In genomic region chr13:11247541-11247940, GRCm38 (mm10) we compare ENCODE assay signal across 10 mouse cellular contexts.
DNase-seq lines count a peak whose midpoint lies in the region; ATAC-seq lines count a peak whose summit lies in the region.
"Had no signal": no experiment of that assay in that cellular context is flagged by ENCODE, and none has a peak within 500 bp of the region (broad histone marks: within the 10 kb centered on the region; RNA-seq: fewer than 3 reads in every experiment).

No protein-coding gene starts in this region.

- no peaks in the 10 kb centered on the region for H3K4me1 ChIP-seq in forebrain, embryonic 14.5 days (ENCODE audit: control insufficient read depth, insufficient read depth, low read length)
- H3K4me1 ChIP-seq in forebrain, embryonic 15.5 days = no peaks in the 10 kb centered on the region
- H3K4me1 ChIP-seq in midbrain, embryonic 11.5 days (ENCODE audit: control insufficient read depth, insufficient read depth, low read length) = no peaks in the 10 kb centered on the region
- H3K4me1 ChIP-seq in midbrain, embryonic 13.5 days (replicated peaks) = no peaks in the 10 kb centered on the region
- no peaks in the 10 kb centered on the region for H3K4me1 ChIP-seq in forebrain, embryonic 13.5 days
- H3K4me1 ChIP-seq: forebrain, embryonic 10.5 days; midbrain, embryonic 10.5 days had no signal

- no peak overlapping the region for H3K9ac ChIP-seq in forebrain, embryonic 14.5 days (ENCODE audit: low read length)
- no peak overlapping the region for H3K9ac ChIP-seq in forebrain, embryonic 15.5 days (replicated peaks)
- no peak overlapping the region for H3K9ac ChIP-seq in midbrain, embryonic 11.5 days (ENCODE audit: low read length)
- no peak overlapping the region for H3K9ac ChIP-seq in midbrain, embryonic 13.5 days (replicated peaks)
- H3K9ac ChIP-seq in forebrain, embryonic 13.5 days = no peak overlapping the region

- no peak for ATAC-seq in forebrain, embryonic 14.5 days
- ATAC-seq in forebrain, embryonic 15.5 days (replicated peaks) = no peak
- no peak for ATAC-seq in midbrain, embryonic 11.5 days (ENCODE audit: low FRiP score)
- ATAC-seq in midbrain, embryonic 13.5 days = no peak
- no peak for ATAC-seq in forebrain, embryonic 13.5 days

- H3K36me3 ChIP-seq in forebrain, embryonic 14.5 days (ENCODE audit: control insufficient read depth, insufficient read depth, low read length) = no peaks in the 10 kb centered on the region
- H3K36me3 ChIP-seq in forebrain, embryonic 15.5 days = no peaks in the 10 kb centered on the region
- H3K36me3 ChIP-seq in midbrain, embryonic 11.5 days (ENCODE audit: control insufficient read depth, insufficient read depth, low read length) = no peaks in the 10 kb centered on the region
- H3K36me3 ChIP-seq in midbrain, embryonic 13.5 days = no peaks in the 10 kb centered on the region
- H3K36me3 ChIP-seq in forebrain, embryonic 13.5 days (ENCODE audit: poor library complexity, severe bottlenecking) = no peaks in the 10 kb centered on the region
- H3K36me3 ChIP-seq: forebrain, embryonic 10.5 days; midbrain, embryonic 10.5 days had no signal

- H3K4me3 ChIP-seq in forebrain, embryonic 14.5 days (ENCODE audit: low read depth, low read length) = no peak overlapping the region
- H3K4me3 ChIP-seq in forebrain, embryonic 15.5 days = no peak overlapping the region
- no peak overlapping the region for H3K4me3 ChIP-seq in midbrain, embryonic 11.5 days (ENCODE audit: low read depth, low read length)
- H3K4me3 ChIP-seq in midbrain, embryonic 13.5 days (replicated peaks) = no peak overlapping the region
- no peak overlapping the region for H3K4me3 ChIP-seq in forebrain, embryonic 13.5 days
- H3K4me3 ChIP-seq: forebrain, embryonic 10.5 days; midbrain, embryonic 10.5 days had no signal

- H3K27me3 ChIP-seq in forebrain, embryonic 14.5 days (replicated peaks; ENCODE audit: control insufficient read depth, insufficient read depth, low read length) = no peaks in the 10 kb centered on the region
- no peaks in the 10 kb centered on the region for H3K27me3 ChIP-seq in forebrain, embryonic 15.5 days
- H3K27me3 ChIP-seq in midbrain, embryonic 11.5 days (ENCODE audit: control insufficient read depth, insufficient read depth, low read length) = no peaks in the 10 kb centered on the region
- H3K27me3 ChIP-seq in midbrain, embryonic 13.5 days = no peaks in the 10 kb centered on the region
- no peaks in the 10 kb centered on the region for H3K27me3 ChIP-seq in forebrain, embryonic 13.5 days

- DNase-seq in forebrain, embryonic 14.5 days (ENCODE audit: low spot score) = peak; percentile 13
- DNase-seq in midbrain, embryonic 11.5 days (ENCODE audit: low spot score, missing footprints) = peak; percentile 87
- peak; percentile 14 for DNase-seq in embryo, embryonic 9.5 days (ENCODE audit: extremely low spot score)
- DNase-seq in retina, postnatal 1 day = peak; percentile 47
- DNase-seq in thymus, adult 18-20 months = no peak

- H3K4me2 ChIP-seq in forebrain, embryonic 14.5 days (ENCODE audit: low read length) = no peak overlapping the region
- no peak overlapping the region for H3K4me2 ChIP-seq in forebrain, embryonic 15.5 days (replicated peaks)
- H3K4me2 ChIP-seq in midbrain, embryonic 11.5 days = no peak overlapping the region
- H3K4me2 ChIP-seq in midbrain, embryonic 13.5 days (replicated peaks) = no peak overlapping the region
- H3K4me2 ChIP-seq in forebrain, embryonic 13.5 days = no peak overlapping the region

- no peak overlapping the region for H3K27ac ChIP-seq in forebrain, embryonic 14.5 days (ENCODE audit: low read depth, low read length)
- H3K27ac ChIP-seq in forebrain, embryonic 15.5 days (replicated peaks) = no peak overlapping the region
- no peak overlapping the region for H3K27ac ChIP-seq in midbrain, embryonic 11.5 days (ENCODE audit: low read depth, low read length)
- H3K27ac ChIP-seq in midbrain, embryonic 13.5 days = no peak overlapping the region
- no peak overlapping the region for H3K27ac ChIP-seq in forebrain, embryonic 13.5 days
- H3K27ac ChIP-seq: forebrain, embryonic 10.5 days; midbrain, embryonic 10.5 days had no signal

- no peaks in the 10 kb centered on the region for H3K9me3 ChIP-seq in forebrain, embryonic 14.5 days (replicated peaks; ENCODE audit: control insufficient read depth, low read length)
- no peaks in the 10 kb centered on the region for H3K9me3 ChIP-seq in forebrain, embryonic 15.5 days
- H3K9me3 ChIP-seq in midbrain, embryonic 11.5 days (ENCODE audit: control insufficient read depth, low read length) = no peaks in the 10 kb centered on the region
- no peaks in the 10 kb centered on the region for H3K9me3 ChIP-seq in midbrain, embryonic 13.5 days
- H3K9me3 ChIP-seq in forebrain, embryonic 13.5 days (replicated peaks) = no peaks in the 10 kb centered on the region
- H3K9me3 ChIP-seq: forebrain, embryonic 10.5 days; midbrain, embryonic 10.5 days had no signal

Comparison
In these comparisons a context has a peak if more than half of its experiments do, and no peak if none do; other contexts are left out.
1. DNase-seq: peak in forebrain, embryonic 14.5 days (single experiment), midbrain, embryonic 11.5 days (single experiment), embryo, embryonic 9.5 days (single experiment) and retina, postnatal 1 day (single experiment); none in thymus, adult 18-20 months (0 of 2).